Mouse (Mus musculus): ENCODE measurements around the gene Ramp3. TPM values are rescaled to one million over a fixed set of nuclear protein-coding genes. Genes with fewer than 3 reads are reported as not detected.

Gene Ramp3
- polyA plus RNA-seq, 1 experiment from 2014 or later, result 4.7 TPM

- no peak overlapping the region for H3K4me2 ChIP-seq
- 80% methylated on average over 10 of the region's 10 CpGs for WGBS
- no peak overlapping the region for H3K27ac ChIP-seq (ENCODE audit: low read depth, low read length)
- no peaks in the 10 kb centered on the region for H3K9me3 ChIP-seq (ENCODE audit: control insufficient read depth, low read length)
- no peak overlapping the region for H3K4me3 ChIP-seq (ENCODE audit: low read depth, low read length)
- ATAC-seq (ENCODE audit: low FRiP score), result no peak
- DNase-seq (ENCODE audit: low spot score, missing footprints), result no peak
- no peaks in the 10 kb centered on the region for H3K27me3 ChIP-seq (ENCODE audit: control insufficient read depth, insufficient read depth, low read length)
- H3K36me3 ChIP-seq (ENCODE audit: control insufficient read depth, insufficient read depth, low read length), result no peaks in the 10 kb centered on the region
- no peaks in the 10 kb centered on the region for H3K4me1 ChIP-seq (ENCODE audit: control insufficient read depth, insufficient read depth, low read length)
- H3K9ac ChIP-seq (ENCODE audit: low read length), result no peak overlapping the region
Observed at GRCm38 (mm10) chr11:6698281-6698680, 40.0 kb downstream of the Ramp3 start.

DNA sequence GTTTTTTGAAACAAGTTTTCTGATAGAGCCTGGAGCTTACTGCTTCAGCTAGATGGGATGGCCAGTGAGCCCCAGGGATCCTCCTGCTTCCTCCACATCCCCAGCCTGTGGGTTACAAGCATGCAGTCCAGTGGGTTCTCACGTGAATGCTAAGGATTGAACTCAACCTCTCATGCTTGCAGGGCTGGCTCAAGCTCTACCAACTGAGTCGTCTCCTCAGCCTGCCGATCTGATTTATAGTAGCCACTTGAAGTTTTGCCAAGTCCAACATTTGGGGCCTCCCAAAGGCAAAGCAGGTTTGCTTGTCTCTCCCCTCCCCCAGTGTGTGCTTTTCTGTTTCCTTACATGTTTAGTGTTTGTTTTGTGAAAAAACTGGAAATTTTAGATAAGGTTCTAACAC lies 43.9 kb downstream of the Ramp3 start:
- whole genome bisulfite sequencing, result 87% methylated on average over 3 of the region's 3 CpGs
- no peak overlapping the region for H3K27ac ChIP-seq (ENCODE audit: low read depth, low read length)
- H3K27me3 ChIP-seq (ENCODE audit: control insufficient read depth, insufficient read depth, low read length), result no peaks in the 10 kb centered on the region
- no peak for ATAC-seq (ENCODE audit: low FRiP score)
- H3K4me3 ChIP-seq (ENCODE audit: low read depth, low read length), result no peak overlapping the region
- H3K36me3 ChIP-seq (ENCODE audit: control insufficient read depth, insufficient read depth, low read length), result no peaks in the 10 kb centered on the region
- DNase-seq (ENCODE audit: low spot score, missing footprints), result no peak
- H3K4me1 ChIP-seq (ENCODE audit: control insufficient read depth, insufficient read depth, low read length), result no peaks in the 10 kb centered on the region
- H3K9me3 ChIP-seq (ENCODE audit: control insufficient read depth, low read length), result no peaks in the 10 kb centered on the region
- H3K4me2 ChIP-seq, result no peak overlapping the region
- no peak overlapping the region for H3K9ac ChIP-seq (ENCODE audit: low read length)

- H3K4me3 ChIP-seq (ENCODE audit: low read depth, low read length), result no peak overlapping the region
- DNase-seq (ENCODE audit: low spot score, missing footprints) (no peak), ATAC-seq (ENCODE audit: low FRiP score) (no peak)
- H3K4me1 ChIP-seq (ENCODE audit: control insufficient read depth, insufficient read depth, low read length), result no peaks in the 10 kb centered on the region
- WGBS, result 87% methylated on average over 6 of the region's 6 CpGs
- H3K27ac ChIP-seq (ENCODE audit: low read depth, low read length), result no peak overlapping the region
- no peaks in the 10 kb centered on the region; the same call in 1 of the 2 replicates for H3K9me3 ChIP-seq (ENCODE audit: control insufficient read depth, low read length)
- H3K4me2 ChIP-seq, result no peak overlapping the region
- H3K9ac ChIP-seq (ENCODE audit: low read length), result no peak overlapping the region
- H3K27me3 ChIP-seq (ENCODE audit: control insufficient read depth, insufficient read depth, low read length), result no peaks in the 10 kb centered on the region
- no peaks in the 10 kb centered on the region for H3K36me3 ChIP-seq (ENCODE audit: control insufficient read depth, insufficient read depth, low read length)
Observed at GRCm38 (mm10) chr11:6704851-6705250, 46.5 kb downstream of the Ramp3 start.

DNA sequence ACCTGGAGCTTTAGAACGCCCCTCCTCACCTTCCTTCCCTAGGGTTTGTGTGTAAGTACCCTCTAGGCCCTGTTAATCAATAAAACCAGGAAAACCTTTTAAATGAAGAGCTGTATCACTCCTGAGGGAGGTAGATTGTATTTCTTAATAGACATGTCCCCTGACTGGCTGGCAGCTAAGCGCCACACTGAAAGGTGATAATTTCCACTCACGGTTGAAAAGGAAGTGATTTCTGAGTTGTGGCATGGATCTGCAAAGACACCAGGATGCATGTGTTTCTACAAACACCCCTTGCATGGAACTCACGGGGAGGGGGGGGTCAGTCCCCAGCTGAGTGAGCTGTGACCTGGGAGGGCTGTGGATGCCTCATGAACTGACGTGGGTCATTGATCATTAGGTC lies 47.2 kb downstream of the Ramp3 start:
- DNase-seq (ENCODE audit: low spot score, missing footprints), result no peak

GRCm38 (mm10) chr11:6706796-6707195 lies 48.5 kb downstream of the Ramp3 start:
- no peak overlapping the region for H3K9ac ChIP-seq (ENCODE audit: low read length)
- no peak overlapping the region for H3K27ac ChIP-seq (ENCODE audit: low read depth, low read length)
- no peaks in the 10 kb centered on the region for H3K36me3 ChIP-seq (ENCODE audit: control insufficient read depth, insufficient read depth, low read length)
- no peak overlapping the region for H3K4me2 ChIP-seq
- ATAC-seq (ENCODE audit: low FRiP score) (no peak), DNase-seq (ENCODE audit: low spot score, missing footprints) (no peak)
- no peak overlapping the region for H3K4me3 ChIP-seq (ENCODE audit: low read depth, low read length)
- no peaks in the 10 kb centered on the region for H3K27me3 ChIP-seq (ENCODE audit: control insufficient read depth, insufficient read depth, low read length)
- no peaks in the 10 kb centered on the region; the same call in 1 of the 2 replicates for H3K9me3 ChIP-seq (ENCODE audit: control insufficient read depth, low read length)
- 95% methylated on average over 13 of the region's 13 CpGs for WGBS
- no peaks in the 10 kb centered on the region for H3K4me1 ChIP-seq (ENCODE audit: control insufficient read depth, insufficient read depth, low read length)

More for the DNA sequence above, 47.2 kb downstream of the Ramp3 start:
- Histone ChIP-seq H3K9ac (ENCODE audit: low read length) (no peak overlapping the region), H3K9me3 (ENCODE audit: control insufficient read depth, low read length) (no peaks in the 10 kb centered on the region; the same call in 1 of the 2 replicates), H3K36me3 (ENCODE audit: control insufficient read depth, insufficient read depth, low read length) (no peaks in the 10 kb centered on the region), H3K4me1 (ENCODE audit: control insufficient read depth, insufficient read depth, low read length) (no peaks in the 10 kb centered on the region), H3K4me2 (no peak overlapping the region), H3K27ac (ENCODE audit: low read depth, low read length) (no peak overlapping the region), H3K4me3 (ENCODE audit: low read depth, low read length) (no peak overlapping the region), H3K27me3 (ENCODE audit: control insufficient read depth, insufficient read depth, low read length) (no peaks in the 10 kb centered on the region)
- WGBS, result 77% methylated on average over 5 of the region's 5 CpGs
- ATAC-seq (ENCODE audit: low FRiP score), result no peak

GRCm38 (mm10) chr11:6708437-6708836 lies 50.1 kb downstream of the Ramp3 start:
- no peak overlapping the region for H3K4me3 ChIP-seq (ENCODE audit: low read depth, low read length)
- H3K36me3 ChIP-seq (ENCODE audit: control insufficient read depth, insufficient read depth, low read length), result no peaks in the 10 kb centered on the region
- DNase-seq (ENCODE audit: low spot score, missing footprints) (no peak), ATAC-seq (ENCODE audit: low FRiP score) (no peak)
- H3K27me3 ChIP-seq (ENCODE audit: control insufficient read depth, insufficient read depth, low read length), result no peaks in the 10 kb centered on the region
- H3K4me2 ChIP-seq, result no peak overlapping the region
- H3K27ac ChIP-seq (ENCODE audit: low read depth, low read length), result no peak overlapping the region
- H3K9me3 ChIP-seq (ENCODE audit: control insufficient read depth, low read length), result no peaks in the 10 kb centered on the region; the same call in 1 of the 2 replicates
- H3K9ac ChIP-seq (ENCODE audit: low read length), result no peak overlapping the region
- H3K4me1 ChIP-seq (ENCODE audit: control insufficient read depth, insufficient read depth, low read length), result no peaks in the 10 kb centered on the region
- 94% methylated on average over 7 of the region's 7 CpGs for WGBS

DNA sequence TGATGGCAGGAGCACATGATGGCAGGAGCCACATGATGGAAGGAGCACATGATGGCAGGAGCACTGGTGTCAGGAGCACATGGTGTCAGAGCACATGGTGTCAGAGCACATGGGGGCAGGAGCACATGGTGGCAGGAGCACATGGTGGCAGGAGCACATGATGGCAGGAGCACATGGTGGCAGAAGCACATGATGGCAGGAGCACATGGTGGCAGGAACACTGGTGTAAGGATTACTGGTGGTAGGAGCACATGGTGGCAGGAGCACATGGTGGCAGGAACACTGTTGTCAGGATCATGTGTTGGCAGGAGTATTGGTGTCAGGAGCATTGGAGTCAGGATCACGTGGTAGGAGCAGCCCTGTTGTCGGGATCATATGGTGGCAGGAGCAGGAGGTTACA lies 52.1 kb downstream of the Ramp3 start:
- 79% methylated on average over 2 of the region's 2 CpGs for WGBS
- Histone ChIP-seq H3K9me3 (ENCODE audit: control insufficient read depth, low read length) (no peaks in the 10 kb centered on the region; the same call in 1 of the 2 replicates), H3K27me3 (ENCODE audit: control insufficient read depth, insufficient read depth, low read length) (no peaks in the 10 kb centered on the region), H3K36me3 (ENCODE audit: control insufficient read depth, insufficient read depth, low read length) (no peaks in the 10 kb centered on the region), H3K4me2 (no peak overlapping the region), H3K9ac (ENCODE audit: low read length) (no peak overlapping the region), H3K4me1 (ENCODE audit: control insufficient read depth, insufficient read depth, low read length) (no peaks in the 10 kb centered on the region), H3K27ac (ENCODE audit: low read depth, low read length) (no peak overlapping the region), H3K4me3 (ENCODE audit: low read depth, low read length) (no peak overlapping the region)
- ATAC-seq (ENCODE audit: low FRiP score) (no peak), DNase-seq (ENCODE audit: low spot score, missing footprints) (no peak)

DNA sequence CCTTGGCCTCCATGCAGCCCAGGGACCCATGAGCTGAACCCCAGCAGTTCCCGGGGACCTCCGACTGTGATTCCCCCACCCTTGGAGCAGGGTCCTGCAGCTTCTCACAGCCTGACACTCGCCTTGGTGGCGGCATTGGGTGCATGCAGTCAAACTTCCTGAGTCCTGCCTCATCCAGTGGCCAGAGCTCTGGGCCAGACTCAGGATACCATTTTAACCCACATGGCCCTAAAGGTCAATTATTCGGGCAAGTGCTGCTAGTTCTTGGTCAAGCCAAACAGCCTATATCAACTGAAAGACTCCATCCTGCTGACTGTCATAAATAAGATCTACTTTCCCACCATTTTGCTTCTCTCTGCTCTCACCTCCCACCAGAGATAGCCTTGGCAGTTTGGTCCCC lies 62.4 kb downstream of the Ramp3 start:
- no peaks in the 10 kb centered on the region for H3K36me3 ChIP-seq (ENCODE audit: control insufficient read depth, insufficient read depth, low read length)
- H3K27me3 ChIP-seq (ENCODE audit: control insufficient read depth, insufficient read depth, low read length), result no peaks in the 10 kb centered on the region
- DNase-seq (ENCODE audit: low spot score, missing footprints), result no peak
- H3K9me3 ChIP-seq (ENCODE audit: control insufficient read depth, low read length), result no peaks in the 10 kb centered on the region
- ATAC-seq (ENCODE audit: low FRiP score), result no peak
- WGBS, result 91% methylated on average over 5 of the region's 5 CpGs
- no peaks in the 10 kb centered on the region for H3K4me1 ChIP-seq (ENCODE audit: control insufficient read depth, insufficient read depth, low read length)
- no peak overlapping the region for H3K4me3 ChIP-seq (ENCODE audit: low read depth, low read length)
- no peak overlapping the region for H3K9ac ChIP-seq (ENCODE audit: low read length)
- H3K4me2 ChIP-seq, result no peak overlapping the region
- no peak overlapping the region for H3K27ac ChIP-seq (ENCODE audit: low read depth, low read length)

GRCm38 (mm10) chr11:6726921-6727320 lies 68.6 kb downstream of the Ramp3 start:
- no peaks in the 10 kb centered on the region for H3K4me1 ChIP-seq (ENCODE audit: control insufficient read depth, insufficient read depth, low read length)
- H3K9ac ChIP-seq (ENCODE audit: low read length), result no peak overlapping the region
- H3K4me2 ChIP-seq, result no peak overlapping the region
- ATAC-seq (ENCODE audit: low FRiP score) (no peak), DNase-seq (ENCODE audit: low spot score, missing footprints) (no peak)
- no peak overlapping the region for H3K27ac ChIP-seq (ENCODE audit: low read depth, low read length)
- H3K4me3 ChIP-seq (ENCODE audit: low read depth, low read length), result no peak overlapping the region
- 94% methylated on average over 5 of the region's 5 CpGs for WGBS
- no peaks in the 10 kb centered on the region for H3K9me3 ChIP-seq (ENCODE audit: control insufficient read depth, low read length)
- no peaks in the 10 kb centered on the region for H3K36me3 ChIP-seq (ENCODE audit: control insufficient read depth, insufficient read depth, low read length)
- H3K27me3 ChIP-seq (ENCODE audit: control insufficient read depth, insufficient read depth, low read length), result no peaks in the 10 kb centered on the region
